Mouse (Mus musculus): ENCODE measurements around the gene Ctnnd1. TPM values are rescaled to one million over a fixed set of nuclear protein-coding genes. Genes with fewer than 3 reads are reported as not detected.

The Ctnnd1 gene
- polyA plus RNA-seq, 1 experiment from 2014 or later: 38.7 TPM

GRCm38 (mm10) chr2:84607842-84608241, 42.7 kb downstream of the Ctnnd1 start:
- Histone ChIP-seq H3K4me2 (ENCODE audit: low read depth, severe bottlenecking) (no peak overlapping the region), H3K9ac (ENCODE audit: low read length) (no peak overlapping the region), H3K9me3 (ENCODE audit: control insufficient read depth, low read length) (no peaks in the 10 kb centered on the region), H3K36me3 (ENCODE audit: control insufficient read depth, insufficient read depth, low read length) (peaks cover 19% of the 10 kb centered on the region), H3K27ac (replicated peaks; ENCODE audit: low read depth, low read length) (no peak overlapping the region), H3K4me1 (ENCODE audit: control insufficient read depth, insufficient read depth, low read length) (no peaks in the 10 kb centered on the region), H3K27me3 (ENCODE audit: control insufficient read depth, insufficient read depth, low read length) (no peaks in the 10 kb centered on the region), H3K4me3 (ENCODE audit: low read depth, low read length) (no peak overlapping the region)
- ATAC-seq (ENCODE audit: insufficient number of reproducible peaks, low FRiP score, low TSS enrichment, low read depth) (no peak), DNase-seq (ENCODE audit: low spot score) (no peak)
- 83% methylated on average over 1 of the region's 1 CpGs for WGBS

- H3K4me1 ChIP-seq (ENCODE audit: control insufficient read depth, insufficient read depth, low read length): no peaks in the 10 kb centered on the region
- H3K9me3 ChIP-seq (ENCODE audit: control insufficient read depth, low read length): no peaks in the 10 kb centered on the region
- no peak for ATAC-seq (ENCODE audit: insufficient number of reproducible peaks, low FRiP score, low TSS enrichment, low read depth)
- WGBS: 82% methylated on average over 2 of the region's 2 CpGs
- H3K4me2 ChIP-seq (ENCODE audit: low read depth, severe bottlenecking): no peak overlapping the region
- H3K27ac ChIP-seq (replicated peaks; ENCODE audit: low read depth, low read length): no peak overlapping the region
- no peak for DNase-seq (ENCODE audit: low spot score)
- peaks cover 12% of the 10 kb centered on the region; the same call in 1 of the 2 replicates for H3K36me3 ChIP-seq (ENCODE audit: control insufficient read depth, insufficient read depth, low read length)
- H3K4me3 ChIP-seq (ENCODE audit: low read depth, low read length): no peak overlapping the region
- no peaks in the 10 kb centered on the region for H3K27me3 ChIP-seq (ENCODE audit: control insufficient read depth, insufficient read depth, low read length)
- H3K9ac ChIP-seq (ENCODE audit: low read length): no peak overlapping the region
These were observed 49.6 kb downstream of the Ctnnd1 start for GRCm38 (mm10) chr2:84600977-84601376.

DNA sequence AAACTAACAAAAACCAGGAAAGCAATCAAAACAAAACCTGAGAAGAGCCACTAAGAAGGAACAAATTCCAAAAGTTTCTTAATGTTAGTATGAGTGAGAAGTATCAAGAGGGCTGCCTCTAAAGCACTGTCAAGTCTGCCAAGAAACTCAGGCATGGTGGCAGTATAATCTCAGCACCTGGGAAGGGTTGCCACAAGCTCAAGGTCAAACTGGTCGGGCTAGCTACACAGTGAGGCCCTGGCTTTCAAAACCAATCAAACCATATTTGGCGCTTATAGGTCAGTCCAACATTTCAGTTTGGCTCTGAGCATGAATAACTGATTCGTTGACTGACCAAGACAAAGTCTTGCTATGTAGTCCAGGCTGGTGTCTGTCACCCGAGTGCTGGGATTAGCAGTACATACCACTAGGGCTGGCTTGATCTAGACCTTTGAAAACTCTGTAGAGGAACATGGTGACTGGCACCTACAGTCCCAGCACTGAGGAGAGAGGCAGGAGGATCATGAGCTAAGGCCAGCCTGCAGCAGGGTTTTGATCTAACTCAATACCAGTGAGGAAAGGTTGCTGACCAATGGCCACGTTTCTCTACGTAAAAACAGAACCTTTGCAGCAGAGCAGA, 51.2 kb downstream of the Ctnnd1 start:
- DNase-seq (ENCODE audit: low spot score) (no peak), ATAC-seq (ENCODE audit: insufficient number of reproducible peaks, low FRiP score, low TSS enrichment, low read depth) (no peak)
- Histone ChIP-seq H3K4me1 (ENCODE audit: control insufficient read depth, insufficient read depth, low read length) (no peaks in the 10 kb centered on the region), H3K4me2 (ENCODE audit: low read depth, severe bottlenecking) (no peak overlapping the region), H3K27ac (replicated peaks; ENCODE audit: low read depth, low read length) (no peak overlapping the region), H3K36me3 (ENCODE audit: control insufficient read depth, insufficient read depth, low read length) (peaks cover 7% of the 10 kb centered on the region; the same call in 1 of the 2 replicates), H3K27me3 (ENCODE audit: control insufficient read depth, insufficient read depth, low read length) (no peaks in the 10 kb centered on the region), H3K9ac (ENCODE audit: low read length) (no peak overlapping the region), H3K4me3 (ENCODE audit: low read depth, low read length) (no peak overlapping the region), H3K9me3 (ENCODE audit: control insufficient read depth, low read length) (no peaks in the 10 kb centered on the region)
- 96% methylated on average over 6 of the region's 6 CpGs for WGBS

GRCm38 (mm10) chr2:84597123-84597522, 53.4 kb downstream of the Ctnnd1 start:
- no peak for DNase-seq (ENCODE audit: low spot score)
- Histone ChIP-seq H3K9me3 (ENCODE audit: control insufficient read depth, low read length) (no peaks in the 10 kb centered on the region), H3K4me3 (ENCODE audit: low read depth, low read length) (no peak overlapping the region), H3K27ac (replicated peaks; ENCODE audit: low read depth, low read length) (no peak overlapping the region), H3K4me2 (ENCODE audit: low read depth, severe bottlenecking) (no peak overlapping the region), H3K27me3 (ENCODE audit: control insufficient read depth, insufficient read depth, low read length) (no peaks in the 10 kb centered on the region), H3K9ac (ENCODE audit: low read length) (no peak overlapping the region), H3K4me1 (ENCODE audit: control insufficient read depth, insufficient read depth, low read length) (no peaks in the 10 kb centered on the region), H3K36me3 (ENCODE audit: control insufficient read depth, insufficient read depth, low read length) (peaks cover 3% of the 10 kb centered on the region; the same call in 1 of the 2 replicates)
- no peak for ATAC-seq (ENCODE audit: insufficient number of reproducible peaks, low FRiP score, low TSS enrichment, low read depth)
- WGBS: 84% methylated on average over 1 of the region's 1 CpGs

- H3K36me3 ChIP-seq (ENCODE audit: control insufficient read depth, insufficient read depth, low read length): no peaks in the 10 kb centered on the region
- no peak overlapping the region for H3K27ac ChIP-seq (replicated peaks; ENCODE audit: low read depth, low read length)
- no peaks in the 10 kb centered on the region for H3K9me3 ChIP-seq (ENCODE audit: control insufficient read depth, low read length)
- ATAC-seq (ENCODE audit: insufficient number of reproducible peaks, low FRiP score, low TSS enrichment, low read depth): no peak
- no peaks in the 10 kb centered on the region for H3K4me1 ChIP-seq (ENCODE audit: control insufficient read depth, insufficient read depth, low read length)
- no peak for DNase-seq (ENCODE audit: low spot score)
- H3K4me2 ChIP-seq (ENCODE audit: low read depth, severe bottlenecking): no peak overlapping the region
- H3K4me3 ChIP-seq (ENCODE audit: low read depth, low read length): no peak overlapping the region
- no peaks in the 10 kb centered on the region for H3K27me3 ChIP-seq (ENCODE audit: control insufficient read depth, insufficient read depth, low read length)
- WGBS: 97% methylated on average over 8 of the region's 8 CpGs
- H3K9ac ChIP-seq (ENCODE audit: low read length): no peak overlapping the region
These were observed 57.8 kb downstream of the Ctnnd1 start for GRCm38 (mm10) chr2:84592801-84593200.

DNA sequence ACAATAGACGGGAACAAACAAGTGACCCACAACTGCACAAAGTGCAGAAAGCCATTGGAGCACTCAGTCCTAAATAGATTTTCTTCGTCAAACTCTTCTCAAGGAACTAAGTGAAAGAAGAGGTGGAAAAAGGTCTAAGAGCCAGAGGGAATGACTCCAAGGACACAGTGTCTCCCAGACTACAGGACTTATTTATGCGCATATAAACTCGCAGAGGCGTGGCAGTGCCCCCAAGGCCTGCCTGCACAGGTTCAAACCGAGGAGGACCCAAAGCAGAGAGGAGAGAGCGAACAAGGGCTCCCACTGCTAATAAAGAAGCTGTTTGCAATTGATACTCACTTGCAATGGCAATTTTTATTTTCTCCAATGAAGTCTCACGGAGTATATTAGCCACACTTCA, 64.9 kb downstream of the Ctnnd1 start:
- DNase-seq (ENCODE audit: low spot score): no peak
- Histone ChIP-seq H3K4me2 (ENCODE audit: low read depth, severe bottlenecking) (no peak overlapping the region), H3K4me3 (ENCODE audit: low read depth, low read length) (no peak overlapping the region), H3K27ac (replicated peaks; ENCODE audit: low read depth, low read length) (no peak overlapping the region), H3K36me3 (ENCODE audit: control insufficient read depth, insufficient read depth, low read length) (no peaks in the 10 kb centered on the region), H3K27me3 (ENCODE audit: control insufficient read depth, insufficient read depth, low read length) (no peaks in the 10 kb centered on the region), H3K9ac (ENCODE audit: low read length) (no peak overlapping the region), H3K4me1 (ENCODE audit: control insufficient read depth, insufficient read depth, low read length) (no peaks in the 10 kb centered on the region), H3K9me3 (ENCODE audit: control insufficient read depth, low read length) (no peaks in the 10 kb centered on the region)
- WGBS: 88% methylated on average over 8 of the region's 8 CpGs
- ATAC-seq (ENCODE audit: insufficient number of reproducible peaks, low FRiP score, low TSS enrichment, low read depth): no peak

DNA sequence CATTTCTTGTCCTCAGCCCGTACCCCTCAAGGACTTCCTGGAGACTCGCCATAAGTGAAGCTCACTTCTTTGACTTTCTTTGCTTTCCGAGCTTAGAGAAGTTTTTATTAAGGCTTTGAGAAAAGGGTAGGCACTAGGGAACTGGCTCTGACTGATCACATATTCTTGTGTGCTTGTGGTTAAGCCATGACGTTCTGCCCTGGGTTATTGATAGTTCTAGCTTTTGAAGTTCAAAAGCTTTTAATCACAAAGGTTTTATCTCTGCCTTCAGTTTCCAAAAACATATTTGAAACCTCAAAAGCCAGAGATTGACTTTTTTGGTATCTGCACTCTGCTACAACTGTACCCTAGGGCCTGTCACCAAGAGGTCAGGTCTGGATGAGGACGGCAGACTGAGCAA, 68.3 kb downstream of the Ctnnd1 start:
- ATAC-seq (ENCODE audit: insufficient number of reproducible peaks, low FRiP score, low TSS enrichment, low read depth) (no peak), DNase-seq (ENCODE audit: low spot score) (no peak)
- Histone ChIP-seq H3K27ac (replicated peaks; ENCODE audit: low read depth, low read length) (no peak overlapping the region), H3K36me3 (ENCODE audit: control insufficient read depth, insufficient read depth, low read length) (no peaks in the 10 kb centered on the region), H3K4me3 (ENCODE audit: low read depth, low read length) (no peak overlapping the region), H3K4me1 (ENCODE audit: control insufficient read depth, insufficient read depth, low read length) (no peaks in the 10 kb centered on the region), H3K27me3 (ENCODE audit: control insufficient read depth, insufficient read depth, low read length) (no peaks in the 10 kb centered on the region), H3K4me2 (ENCODE audit: low read depth, severe bottlenecking) (no peak overlapping the region), H3K9me3 (ENCODE audit: control insufficient read depth, low read length) (no peaks in the 10 kb centered on the region; the same call in 1 of the 2 replicates), H3K9ac (ENCODE audit: low read length) (no peak overlapping the region)
- WGBS: 91% methylated on average over 5 of the region's 5 CpGs

- 77% methylated on average over 2 of the region's 3 CpGs for WGBS
- no peak for ATAC-seq (ENCODE audit: insufficient number of reproducible peaks, low FRiP score, low TSS enrichment, low read depth)
These were observed 69.4 kb downstream of the Ctnnd1 start for GRCm38 (mm10) chr2:84581208-84581607.

GRCm38 (mm10) chr2:84579311-84579710, 71.3 kb downstream of the Ctnnd1 start:
- no peak overlapping the region for H3K4me3 ChIP-seq (ENCODE audit: low read depth, low read length)
- H3K4me2 ChIP-seq (ENCODE audit: low read depth, severe bottlenecking): no peak overlapping the region
- ATAC-seq (ENCODE audit: insufficient number of reproducible peaks, low FRiP score, low TSS enrichment, low read depth) (no peak), DNase-seq (ENCODE audit: low spot score) (no peak)
- WGBS: 95% methylated on average over 2 of the region's 2 CpGs
- H3K36me3 ChIP-seq (ENCODE audit: control insufficient read depth, insufficient read depth, low read length): no peaks in the 10 kb centered on the region
- no peaks in the 10 kb centered on the region for H3K4me1 ChIP-seq (ENCODE audit: control insufficient read depth, insufficient read depth, low read length)
- H3K27ac ChIP-seq (replicated peaks; ENCODE audit: low read depth, low read length): no peak overlapping the region
- no peak overlapping the region for H3K9ac ChIP-seq (ENCODE audit: low read length)
- H3K27me3 ChIP-seq (ENCODE audit: control insufficient read depth, insufficient read depth, low read length): no peaks in the 10 kb centered on the region
- H3K9me3 ChIP-seq (ENCODE audit: control insufficient read depth, low read length): no peaks in the 10 kb centered on the region; the same call in 1 of the 2 replicates

More at GRCm38 (mm10) chr2:84581208-84581607, 69.4 kb downstream of the Ctnnd1 start:
- no peak overlapping the region for H3K4me3 ChIP-seq (ENCODE audit: low read depth, low read length)
- no peaks in the 10 kb centered on the region for H3K36me3 ChIP-seq (ENCODE audit: control insufficient read depth, insufficient read depth, low read length)
- H3K9me3 ChIP-seq (ENCODE audit: control insufficient read depth, low read length): no peaks in the 10 kb centered on the region; the same call in 1 of the 2 replicates
- DNase-seq (ENCODE audit: low spot score): no peak
- no peaks in the 10 kb centered on the region for H3K27me3 ChIP-seq (ENCODE audit: control insufficient read depth, insufficient read depth, low read length)
- H3K4me2 ChIP-seq (ENCODE audit: low read depth, severe bottlenecking): no peak overlapping the region
- H3K9ac ChIP-seq (ENCODE audit: low read length): no peak overlapping the region
- no peak overlapping the region for H3K27ac ChIP-seq (replicated peaks; ENCODE audit: low read depth, low read length)
- no peaks in the 10 kb centered on the region for H3K4me1 ChIP-seq (ENCODE audit: control insufficient read depth, insufficient read depth, low read length)
